Mouse (Mus musculus) cerebellum, adult 2 months (tissue): ENCODE measurements around the gene Aff3.

ENCODE experiments used
- CTCF ChIP-seq: fragments of 200-500 bp; IDR thresholded peaks from 2 replicates; pipeline ENCODE4 v1.5.1; 2011; ENCODE audit warnings: low read depth, mild to moderate bottlenecking, control low read depth, low read length, moderate library complexity, borderline replicate concordance; ENCODE audit not compliant: insufficient read depth
- POLR2A ChIP-seq: fragments of 200-500 bp; IDR thresholded peaks from 2 replicates; pipeline ENCODE4 v1.6.1; 2011; ENCODE audit warnings: low read length, control low read depth, borderline replicate concordance; ENCODE audit not compliant: insufficient read depth

GRCm38 (mm10) chr1:38507636-38508179 lies 157.0 kb downstream of the Aff3 start:
- no peak for TF ChIP-seq CTCF
- TF ChIP-seq POLR2A: no peak
